Mouse (Mus musculus) forebrain, embryonic 14.5 days (tissue): ENCODE results near the gene AI854703. TPM values are rescaled to one million over a fixed set of nuclear protein-coding genes. Genes with fewer than 3 reads are reported as not detected.
A peak's percentile ranks its signal among the peaks of the same experiment; 100 is the strongest.

Source experiments
- ATAC-seq: fragments of 200-750 bp; cut with Nextera tagmentation; 2 replicates; pipeline ENCODE4 v1.8.0; 2017; ENCODE audit warnings: mild to moderate bottlenecking, moderate library complexity
- DNase-seq: peaks from one replicate; pipeline ENCODE4 v3.0.0-alpha.2; 2015; ENCODE audit warnings: low spot score
- H3K27ac ChIP-seq: fragments of 300-500 bp; sonication (generic); 2 replicates; pipeline ENCODE4 v1.5.1; 2014; ENCODE audit warnings: low read depth, mild to moderate bottlenecking, control low read depth, low read length, moderate library complexity
- H3K27me3 ChIP-seq: fragments of 300-500 bp; sonication (generic); replicated peaks from 2 replicates; pipeline ENCODE4 v1.6.1; 2014; ENCODE audit warnings: low read length, control low read depth, mixed read lengths; ENCODE audit not compliant: control insufficient read depth, insufficient read depth
- H3K36me3 ChIP-seq: fragments of 300-500 bp; sonication (generic); 2 replicates; pipeline ENCODE4 v1.6.1; 2014; ENCODE audit warnings: low read length, control low read depth; ENCODE audit not compliant: control insufficient read depth, insufficient read depth
- H3K4me1 ChIP-seq: fragments of 300-500 bp; sonication (generic); 2 replicates; pipeline ENCODE4 v1.6.1; 2014; ENCODE audit warnings: antibody characterized with exemption, low read length, control low read depth; ENCODE audit not compliant: control insufficient read depth, insufficient read depth
- H3K4me2 ChIP-seq: fragments of 300-500 bp; sonication (generic); 2 replicates; pipeline ENCODE4 v1.6.1; 2014; ENCODE audit warnings: mild to moderate bottlenecking, control low read depth, low read length
- H3K4me3 ChIP-seq: fragments of 300-500 bp; sonication (generic); 2 replicates; pipeline ENCODE4 v1.5.1; 2014; ENCODE audit warnings: low read depth, low read length, control low read depth
- H3K9ac ChIP-seq: fragments of 300-500 bp; sonication (generic); 2 replicates; pipeline ENCODE4 v1.6.1; 2014; ENCODE audit warnings: mild to moderate bottlenecking, low read length, control low read depth, moderate library complexity
- H3K9me3 ChIP-seq: fragments of 300-500 bp; sonication (generic); replicated peaks from 2 replicates; pipeline ENCODE4 v1.6.1; 2016; ENCODE audit warnings: low read length, control low read depth, mixed read lengths; ENCODE audit not compliant: control insufficient read depth
- WGBS: fragments of 180-500 bp; shearing (Covaris S2); extraction: QIAGEN DNeasy Blood & Tissue Kit; methylation state at CpG from one replicate; pipeline ENCODE4 v1.1.7; 2014; 5-methylcytosine and 5-hydroxymethylcytosine counted together
- polyA plus RNA-seq: library from polyadenylated mRNA; unstranded; fragments of >200 nt; fragmentation: Nextera tagmentation; extraction: Ambion mirVana; gene quantifications from 2 replicates; pipeline ENCODE4 v1.2.1, GENCODE M21; 2014

The AI854703 gene
- polyA plus RNA-seq, 1 experiment from 2014 or later, result 8.2 TPM

DNA sequence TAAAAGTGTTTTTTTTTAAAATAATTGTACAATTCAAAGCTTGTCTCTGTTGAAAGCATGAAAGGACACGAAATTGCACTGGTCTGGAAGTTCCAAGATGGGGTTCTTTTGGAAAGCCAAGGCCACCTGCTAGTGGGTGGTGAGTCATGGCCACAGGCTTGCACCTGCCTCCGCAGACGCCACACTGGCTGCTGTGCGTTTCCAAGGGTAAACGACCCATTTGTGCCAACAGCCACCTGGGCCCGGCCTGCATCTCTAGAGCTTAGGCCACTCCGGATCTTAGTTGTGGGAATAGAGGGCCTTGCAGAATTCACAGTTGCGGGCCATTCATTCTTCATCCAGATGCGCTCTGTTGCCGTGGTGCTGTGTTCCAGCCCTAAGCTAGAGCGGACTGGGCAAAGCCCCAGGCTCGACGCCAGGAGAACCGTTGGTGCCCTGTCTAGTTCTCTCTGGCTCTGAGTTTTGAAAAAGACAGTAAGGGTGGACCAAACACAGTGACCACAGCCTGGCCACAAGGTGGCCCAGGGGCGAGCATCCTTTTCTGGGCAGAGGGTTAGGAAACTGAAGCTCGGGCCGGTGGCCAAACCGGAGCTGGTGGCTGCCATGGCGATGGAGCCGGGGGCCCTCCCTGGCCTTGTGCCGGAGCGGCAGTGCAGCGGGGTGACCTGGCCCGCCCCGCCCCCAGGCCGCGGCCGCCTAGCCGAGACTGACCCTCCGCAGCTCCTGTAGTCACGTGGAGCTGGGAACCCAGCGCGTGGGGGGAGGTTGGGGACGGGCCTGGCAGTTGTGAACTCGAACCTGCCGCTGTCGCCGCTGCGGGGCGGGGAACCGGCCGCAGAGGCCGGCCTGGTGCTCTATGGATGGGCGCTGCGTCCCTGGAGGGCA lies 33.2 kb upstream of the AI854703 start, which contains the start of the genes Repin1 and Gm44965:
Gene Repin1, plus strand, starts transcription at position 726 of the 885 bp plus-strand sequence.
Gene Gm44965, plus strand, starts transcription at position 784 of the 885 bp plus-strand sequence.
- H3K27me3 ChIP-seq, result no peaks in the 10 kb centered on the region
- peak within 1 kb of the TSS; percentile 86 for H3K9ac ChIP-seq
- H3K4me2 ChIP-seq, result peak within 1 kb of the TSS; percentile 73
- H3K4me1 ChIP-seq, result peaks cover 13% of the 10 kb centered on the region
- 3% methylated on average over 45 of the region's 45 CpGs for WGBS
- peak; percentile 89 for DNase-seq
- H3K9me3 ChIP-seq, result peaks cover 18% of the 10 kb centered on the region; the same call in 1 of the 2 replicates
- peak; percentile 91 for ATAC-seq
- peaks cover 24% of the 10 kb centered on the region for H3K36me3 ChIP-seq
- peak within 1 kb of the TSS; percentile 90 for H3K27ac ChIP-seq
- peak within 1 kb of the TSS; percentile 75 for H3K4me3 ChIP-seq

DNA sequence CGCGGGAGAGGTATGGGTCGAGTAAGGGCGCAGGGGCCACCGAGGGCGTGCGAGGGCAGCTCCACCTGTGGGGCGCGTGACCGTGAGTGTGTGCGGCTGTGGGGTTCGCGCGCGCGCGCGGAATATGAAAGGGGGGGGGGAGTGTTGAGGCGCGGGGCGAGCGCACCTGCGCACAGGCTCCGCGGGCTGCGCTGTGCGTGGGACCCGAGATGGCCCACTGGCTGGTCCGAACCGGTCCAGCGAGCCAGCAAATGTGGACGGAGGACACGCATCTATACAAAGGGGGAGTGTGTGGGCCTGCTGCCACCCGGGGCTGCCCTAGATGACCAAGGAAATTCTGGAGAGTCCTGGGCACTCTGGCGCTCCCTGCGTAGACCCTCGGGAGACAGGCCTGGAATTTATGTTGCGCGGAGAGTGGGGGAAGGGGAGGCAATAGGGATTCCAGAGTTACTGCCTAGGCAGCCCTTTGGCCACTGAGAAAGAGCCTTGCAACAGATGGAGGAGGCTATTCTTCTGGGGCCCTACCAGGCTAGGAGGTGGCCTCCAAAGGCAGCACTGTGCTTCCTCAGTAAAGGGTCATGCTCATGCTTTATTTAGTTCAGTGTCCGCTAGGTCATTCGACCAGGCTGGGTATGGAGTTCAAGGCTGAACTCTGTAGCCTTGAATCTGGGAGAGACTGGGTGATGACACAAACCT lies 32.4 kb upstream of the AI854703 start:
- peak overlapping the region; percentile 86 for H3K9ac ChIP-seq
- peaks cover 13% of the 10 kb centered on the region for H3K4me1 ChIP-seq
- peaks cover 32% of the 10 kb centered on the region for H3K36me3 ChIP-seq
- peak; percentile 63 for DNase-seq
- peak overlapping the region; percentile 75 for H3K4me3 ChIP-seq
- no peaks in the 10 kb centered on the region for H3K27me3 ChIP-seq
- under 1% methylated on average over 37 of the region's 41 CpGs for WGBS
- H3K27ac ChIP-seq, result peak overlapping the region; percentile 90
- peak; percentile 66 for ATAC-seq
- peak overlapping the region; percentile 73 for H3K4me2 ChIP-seq
- peaks cover 18% of the 10 kb centered on the region; the same call in 1 of the 2 replicates for H3K9me3 ChIP-seq

GRCm38 (mm10) chr6:48595278-48595677 lies 31.3 kb upstream of the AI854703 start:
- Histone ChIP-seq H3K4me1 (peaks cover 13% of the 10 kb centered on the region), H3K4me3 (0 out of 2 replicates have a peak overlapping the region, but pooled peaks have one; percentile 75), H3K27ac (no peak overlapping the region), H3K36me3 (peaks cover 40% of the 10 kb centered on the region), H3K9ac (peak overlapping the region; percentile 86; the same call in 1 of the 2 replicates), H3K9me3 (peaks cover 18% of the 10 kb centered on the region; the same call in 1 of the 2 replicates), H3K27me3 (no peaks in the 10 kb centered on the region), H3K4me2 (peak overlapping the region; percentile 73)
- DNase-seq, result no peak
- WGBS, result 43% methylated on average over 1 of the region's 1 CpGs
- ATAC-seq, result no peak

GRCm38 (mm10) chr6:48596545-48597232 lies 29.9 kb upstream of the AI854703 start:
- no peak overlapping the region for H3K4me2 ChIP-seq
- DNase-seq, result no peak
- H3K27ac ChIP-seq, result no peak overlapping the region
- no peak overlapping the region for H3K9ac ChIP-seq
- peaks cover 40% of the 10 kb centered on the region for H3K36me3 ChIP-seq
- H3K4me1 ChIP-seq, result peaks cover 17% of the 10 kb centered on the region
- WGBS, result 96% methylated on average over 45 of the region's 45 CpGs
- no peak overlapping the region for H3K4me3 ChIP-seq
- H3K27me3 ChIP-seq, result no peaks in the 10 kb centered on the region
- no peak for ATAC-seq
- H3K9me3 ChIP-seq, result peaks cover 18% of the 10 kb centered on the region; the same call in 1 of the 2 replicates

DNA sequence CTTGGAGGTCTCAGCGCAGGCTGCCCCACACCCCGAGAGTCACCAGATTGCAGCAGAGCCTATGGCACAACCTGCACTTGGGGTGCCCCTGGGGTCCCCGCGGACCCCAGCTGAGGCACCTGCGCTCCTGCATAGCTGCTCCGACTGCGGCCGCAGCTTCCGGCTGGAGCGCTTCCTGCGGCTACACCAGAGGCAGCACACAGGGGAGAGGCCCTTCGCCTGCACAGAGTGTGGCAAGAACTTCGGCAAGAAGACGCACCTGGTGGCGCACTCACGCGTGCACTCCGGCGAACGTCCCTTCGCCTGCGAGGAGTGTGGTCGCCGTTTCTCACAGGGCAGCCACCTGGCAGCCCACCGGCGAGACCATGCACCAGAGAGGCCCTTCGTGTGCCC lies 29.3 kb upstream of the AI854703 start:
- Histone ChIP-seq H3K9me3 (peaks cover 18% of the 10 kb centered on the region; the same call in 1 of the 2 replicates), H3K9ac (no peak overlapping the region), H3K4me3 (no peak overlapping the region), H3K36me3 (peaks cover 40% of the 10 kb centered on the region), H3K4me1 (peaks cover 17% of the 10 kb centered on the region), H3K27me3 (no peaks in the 10 kb centered on the region), H3K4me2 (no peak overlapping the region), H3K27ac (no peak overlapping the region)
- WGBS, result 96% methylated on average over 27 of the region's 27 CpGs
- no peak for DNase-seq
- no peak for ATAC-seq

DNA sequence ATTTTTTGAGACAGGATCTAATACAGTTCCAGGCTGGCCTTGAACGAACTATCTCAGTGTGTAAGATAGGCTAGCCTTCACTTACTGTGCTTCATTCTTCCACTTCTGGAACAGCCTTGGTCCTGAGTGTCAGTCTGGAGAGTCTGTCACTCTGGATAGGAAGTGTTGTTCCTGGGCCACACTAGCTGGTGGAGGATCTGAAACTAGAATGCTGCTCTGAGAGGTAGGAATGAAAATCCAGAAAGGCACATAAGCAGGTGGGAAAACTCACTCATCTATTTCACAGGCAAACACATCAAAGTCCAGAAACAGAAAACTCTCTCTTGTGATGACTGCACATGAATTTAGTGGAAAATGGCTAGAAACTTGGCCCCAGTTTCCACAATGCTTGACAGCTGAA lies 26.0 kb upstream of the AI854703 start:
- Histone ChIP-seq H3K4me3 (no peak overlapping the region), H3K9ac (no peak overlapping the region), H3K27ac (no peak overlapping the region; the same call in 1 of the 2 replicates), H3K4me1 (peaks cover 9% of the 10 kb centered on the region), H3K36me3 (peaks cover 40% of the 10 kb centered on the region), H3K27me3 (no peaks in the 10 kb centered on the region), H3K9me3 (peaks cover 18% of the 10 kb centered on the region; the same call in 1 of the 2 replicates), H3K4me2 (no peak overlapping the region)
- DNase-seq, result no peak
- ATAC-seq, result no peak
- 84% methylated on average over 1 of the region's 1 CpGs for WGBS

- peaks cover 14% of the 10 kb centered on the region; the same call in 1 of the 2 replicates for H3K9me3 ChIP-seq
- ATAC-seq, result peak; percentile 99
- H3K4me3 ChIP-seq, result peak within 1 kb of the TSS; percentile 76
- H3K27me3 ChIP-seq, result no peaks in the 10 kb centered on the region
- peak within 1 kb of the TSS; percentile 85 for H3K27ac ChIP-seq
- H3K9ac ChIP-seq, result peak within 1 kb of the TSS; percentile 97
- H3K4me1 ChIP-seq, result peaks cover 9% of the 10 kb centered on the region
- peaks cover 35% of the 10 kb centered on the region for H3K36me3 ChIP-seq
- WGBS, result 3% methylated on average over 42 of the region's 42 CpGs
- DNase-seq, result peak; percentile 98
- peak within 1 kb of the TSS; percentile 87 for H3K4me2 ChIP-seq
These were observed 25.1 kb upstream of the AI854703 start, which contains the start of gene Zfp775 for GRCm38 (mm10) chr6:48601271-48602079. Gene Zfp775, plus strand, starts transcription at chr6:48602063.
